Comparison of ENCODE assay signal across 26 mouse cellular contexts in the genomic region with DNA sequence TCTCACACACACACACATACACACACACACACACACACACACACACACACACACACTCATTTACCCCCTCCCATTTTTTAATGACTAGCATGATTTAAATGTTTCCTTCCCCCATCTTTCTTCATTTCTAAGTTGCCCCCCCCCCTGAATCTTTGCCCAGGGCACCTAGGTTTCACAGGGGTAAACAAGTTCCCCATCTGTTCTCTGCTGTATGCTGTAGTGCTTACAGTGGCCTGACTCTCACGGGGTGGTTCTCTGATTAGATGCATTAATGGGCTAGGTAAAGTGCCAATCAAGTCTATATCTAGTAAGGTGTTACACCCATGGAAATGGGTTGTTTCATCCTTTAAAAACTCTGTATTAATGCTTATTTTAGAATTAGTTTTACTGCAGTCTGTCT.
DNase-seq lines count a peak whose midpoint lies in the region; ATAC-seq and TF ChIP-seq lines count a peak whose summit lies in the region.
"Had no signal": no experiment of that assay in that cellular context is flagged by ENCODE, and none has a peak within 500 bp of the region (broad histone marks: within the 10 kb centered on the region; RNA-seq: fewer than 3 reads in every experiment).

No protein-coding gene starts in this region.

- H3K9ac ChIP-seq in kidney, embryonic 15.5 days = no peak overlapping the region
- H3K9ac ChIP-seq: embryonic facial prominence, embryonic 13.5 days; forebrain, postnatal 0 days; hindbrain, embryonic 12.5 days; limb, embryonic 15.5 days; liver, embryonic 15.5 days; lung, embryonic 15.5 days; neural tube, embryonic 13.5 days had no signal

- peaks cover 14% of the 10 kb centered on the region for H3K36me3 ChIP-seq in kidney, embryonic 15.5 days
- H3K36me3 ChIP-seq: embryonic facial prominence, embryonic 13.5 days; lung, embryonic 15.5 days had no signal

- no peak overlapping the region for H3K4me2 ChIP-seq in kidney, embryonic 15.5 days
- H3K4me2 ChIP-seq: embryonic facial prominence, embryonic 13.5 days; heart, embryonic 11.5 days; hindbrain, embryonic 12.5 days; limb, embryonic 15.5 days; liver, embryonic 15.5 days; lung, embryonic 15.5 days; neural tube, embryonic 13.5 days had no signal

- H3K9me3 ChIP-seq in kidney, embryonic 15.5 days (replicated peaks) = no peaks in the 10 kb centered on the region
- H3K9me3 ChIP-seq: embryonic facial prominence, embryonic 13.5 days; G1E; hindbrain, embryonic 12.5 days; limb, embryonic 15.5 days; liver, embryonic 15.5 days; lung, embryonic 15.5 days; neural tube, embryonic 13.5 days had no signal

- peak; percentile 40 for ATAC-seq in granulocyte monocyte progenitor cell, adult 5-6 weeks (replicated peaks; ENCODE audit: poor library complexity, severe bottlenecking)
- ATAC-seq in neutrophil, adult 5-6 weeks (ENCODE audit: extremely low read depth, insufficient number of reproducible peaks, low FRiP score, poor library complexity, severe bottlenecking) = peak; percentile 47; the same call in 1 of the 2 replicates
- ATAC-seq in kidney, embryonic 15.5 days (replicated peaks; ENCODE audit: low FRiP score) = no peak
- ATAC-seq: Patski had no signal

- peaks cover 22% of the 10 kb centered on the region for H3K4me1 ChIP-seq in kidney, embryonic 15.5 days
- H3K4me1 ChIP-seq: liver, embryonic 15.5 days had no signal

- 0 out of 2 replicates have a peak overlapping the region, but pooled peaks have one; percentile 25 for H3K27ac ChIP-seq in gastrocnemius, adult 2 months
- no peak overlapping the region for H3K27ac ChIP-seq in kidney, embryonic 15.5 days
- H3K27ac ChIP-seq: hindbrain, embryonic 12.5 days; limb, embryonic 15.5 days; liver, embryonic 15.5 days; lung, embryonic 15.5 days had no signal

- WGBS in kidney, embryonic 15.5 days = 82% methylated on average over 1 of the region's 1 CpGs

- intact Hi-C loops in gastrocnemius, adult 2 months (cut with DNase I) = no loop called here
- intact Hi-C loops in left cerebral cortex, postnatal 36 days (cut with DNase I) = loop anchor here (5.0 kb wide), 1 partner anchor 50 kb away; no protein-coding TSS in a partner anchor

- no peak overlapping the region for H3K4me3 ChIP-seq in gastrocnemius, adult 2 months
- no peak overlapping the region for H3K4me3 ChIP-seq in kidney, embryonic 15.5 days (replicated peaks)
- H3K4me3 ChIP-seq: embryonic facial prominence, embryonic 13.5 days; erythroblast, embryonic 14.5 days; hindbrain, embryonic 12.5 days; left cerebral cortex, adult 2 months; limb, embryonic 15.5 days; liver, embryonic 15.5 days; lung, embryonic 15.5 days; neural tube, embryonic 13.5 days had no signal

- no peaks in the 10 kb centered on the region for H3K27me3 ChIP-seq in kidney, embryonic 15.5 days
- H3K27me3 ChIP-seq: embryonic facial prominence, embryonic 13.5 days; hindbrain, embryonic 12.5 days; limb, embryonic 15.5 days; liver, embryonic 15.5 days; lung, embryonic 15.5 days; neural tube, embryonic 13.5 days; Patski had no signal

- no peak for TF ChIP-seq CTCF in gastrocnemius, adult 2 months (IDR thresholded peaks at IDR 0.05)

- no peak for DNase-seq in gastrocnemius, adult 2 months
- no peak for DNase-seq in gastrocnemius, postnatal 25 days
- DNase-seq in B cell, adult 2 months = peak; percentile 37 to 45
- DNase-seq in left cerebral cortex, postnatal 36 days (ENCODE audit: low spot score in 2 of 2) = no peak
- no peak for DNase-seq in cerebellum, postnatal 14 days
- DNase-seq: adrenal gland, adult 2 months; cerebellum, adult 18-20 months; cerebellum, postnatal 25 days; kidney, adult 11 months; kidney, postnatal 4 days; left cerebral cortex, postnatal 4 days had no signal

Comparison
In these comparisons a context has a peak if more than half of its experiments do, and no peak if none do; other contexts are left out.
1. DNase-seq: peak in B cell, adult 2 months (2 of 2); none in gastrocnemius, adult 2 months (single experiment), gastrocnemius, postnatal 25 days (single experiment), left cerebral cortex, postnatal 36 days (0 of 2) and cerebellum, postnatal 14 days (0 of 2).